Mouse (Mus musculus) hindbrain, embryonic 13.5 days (tissue): ENCODE data around the gene Ankrd28. TPM values are rescaled to one million over a fixed set of nuclear protein-coding genes. Genes with fewer than 3 reads are reported as not detected.

Source experiments
- ATAC-seq: fragments of 200-750 bp; cut with Nextera tagmentation; 2 replicates; pipeline ENCODE4 v1.8.0; 2017; ENCODE audit warnings: moderate TSS enrichment; ENCODE audit not compliant: low FRiP score
- H3K27ac ChIP-seq: fragments of 300-500 bp; sonication (generic); 2 replicates; pipeline ENCODE4 v1.5.1; 2015; ENCODE audit warnings: inconsistent platforms, mild to moderate bottlenecking, moderate library complexity
- H3K27me3 ChIP-seq: fragments of 300-500 bp; sonication (generic); 2 replicates; pipeline ENCODE4 v1.6.1; 2015; ENCODE audit warnings: mild to moderate bottlenecking, inconsistent platforms
- H3K36me3 ChIP-seq: fragments of 300-500 bp; sonication (generic); 2 replicates; pipeline ENCODE4 v1.6.1; 2015; ENCODE audit warnings: mild to moderate bottlenecking, inconsistent platforms
- H3K4me1 ChIP-seq: fragments of 300-500 bp; sonication (generic); replicated peaks from 2 replicates; pipeline ENCODE4 v1.6.1; 2015; ENCODE audit warnings: inconsistent platforms
- H3K4me2 ChIP-seq: fragments of 300-500 bp; sonication (generic); 2 replicates; pipeline ENCODE4 v1.6.1; 2015; ENCODE audit warnings: inconsistent platforms, mild to moderate bottlenecking, moderate library complexity
- H3K4me3 ChIP-seq: fragments of 300-500 bp; sonication (generic); 2 replicates; pipeline ENCODE4 v1.5.1; 2015; ENCODE audit warnings: mild to moderate bottlenecking, inconsistent platforms
- H3K9ac ChIP-seq: fragments of 300-500 bp; sonication (generic); 2 replicates; pipeline ENCODE4 v1.6.1; 2015; ENCODE audit warnings: mild to moderate bottlenecking, inconsistent platforms
- H3K9me3 ChIP-seq: fragments of 300-500 bp; sonication (generic); 2 replicates; pipeline ENCODE4 v1.6.1; 2016; ENCODE audit warnings: inconsistent platforms
- WGBS: fragments of 180-500 bp; shearing (Covaris S2); methylation state at CpG from one replicate; pipeline ENCODE4 v1.1.7; 2015; 5-methylcytosine and 5-hydroxymethylcytosine counted together
- polyA plus RNA-seq: library from polyadenylated mRNA; unstranded; fragments of >200 nt; fragmentation: Nextera tagmentation; extraction: Ambion mirVana; gene quantifications from 2 replicates; pipeline ENCODE4 v1.2.1, GENCODE M21; 2015

Gene Ankrd28
- polyA plus RNA-seq, 1 experiment from 2014 or later = 7.8 TPM

GRCm38 (mm10) chr14:31651206-31651605 lies 179.2 kb downstream of the Ankrd28 start:
- WGBS = 90% methylated on average over 7 of the region's 7 CpGs
- no peak for ATAC-seq

GRCm38 (mm10) chr14:31650347-31650746 lies 180.1 kb downstream of the Ankrd28 start:
- no peaks in the 10 kb centered on the region for H3K27me3 ChIP-seq
- ATAC-seq = no peak
- over 99% methylated on average over 3 of the region's 3 CpGs for WGBS
- no peaks in the 10 kb centered on the region for H3K36me3 ChIP-seq
- H3K4me3 ChIP-seq = no peak overlapping the region
- no peak overlapping the region for H3K9ac ChIP-seq
- H3K27ac ChIP-seq = no peak overlapping the region
- 0 out of 2 replicates have a peak, but pooled peaks cover 3% of the 10 kb centered on the region for H3K9me3 ChIP-seq
- H3K4me2 ChIP-seq = no peak overlapping the region
- H3K4me1 ChIP-seq = no peaks in the 10 kb centered on the region

More at GRCm38 (mm10) chr14:31651206-31651605, 179.2 kb downstream of the Ankrd28 start:
- Histone ChIP-seq H3K4me1 (no peaks in the 10 kb centered on the region), H3K4me2 (no peak overlapping the region), H3K9ac (no peak overlapping the region), H3K9me3 (0 out of 2 replicates have a peak, but pooled peaks cover 3% of the 10 kb centered on the region), H3K27me3 (no peaks in the 10 kb centered on the region), H3K36me3 (no peaks in the 10 kb centered on the region), H3K4me3 (no peak overlapping the region), H3K27ac (no peak overlapping the region)

Other genes with a start within 250 kb of the Ankrd28 start
- 0.19 and 0.34 TPM in 2 replicates for gene Colq, start 239.3 kb downstream of the Ankrd28 start, polyA plus RNA-seq
- 0.61 and 1.7 TPM in 2 replicates for gene Gm49387, start 189.8 kb downstream of the Ankrd28 start, polyA plus RNA-seq
- 17.3 and 18.7 TPM in 2 replicates for gene Btd, start 189.6 kb downstream of the Ankrd28 start, polyA plus RNA-seq
- gene Hacl1, start 189.4 kb downstream of the Ankrd28 start, polyA plus RNA-seq = 9.8 and 10.4 TPM in 2 replicates
- 0.19 and 0.22 TPM in 2 replicates for gene Galnt15, start 198.3 kb upstream of the Ankrd28 start, polyA plus RNA-seq